Mouse (Mus musculus) bone marrow macrophage, adult 2 months (primary cell): ENCODE measurements around the gene Fn3krp. TPM values are rescaled to one million over a fixed set of nuclear protein-coding genes. Genes with fewer than 3 reads are reported as not detected.

Experiments used
- H3K27ac ChIP-seq: 2 replicates; pipeline ENCODE4 v1.5.1; 2012; ENCODE audit warnings: low read depth, low read length; ENCODE audit not compliant: insufficient read depth
- H3K4me1 ChIP-seq: 2 replicates; pipeline ENCODE4 v1.6.1; 2012; ENCODE audit warnings: low read length; ENCODE audit not compliant: control insufficient read depth, insufficient read depth
- H3K4me3 ChIP-seq: 2 replicates; pipeline ENCODE4 v1.5.1; 2012; ENCODE audit warnings: mild to moderate bottlenecking, low read length, moderate library complexity; ENCODE audit not compliant: insufficient read depth
- CTCF ChIP-seq: IDR thresholded peaks from 2 replicates; pipeline ENCODE4 v1.5.1; 2012; ENCODE audit warnings: low read depth, mild to moderate bottlenecking, low read length, moderate library complexity
- POLR2A ChIP-seq: IDR thresholded peaks from 2 replicates; pipeline ENCODE4 v1.6.1; 2012; ENCODE audit warnings: mild to moderate bottlenecking, low read depth, low read length, borderline replicate concordance
- polyA plus RNA-seq: library from polyadenylated mRNA; stranded (reverse); fragments of >200 nt; gene quantifications from 2 replicates; pipeline ENCODE4 v1.2.4, GENCODE M21; 2012; ENCODE audit not compliant: missing spikeins, insufficient read depth, insufficient read length

Fn3krp gene
- polyA plus RNA-seq, 1 experiment = 10.4 TPM

- Histone ChIP-seq H3K27ac (no peak overlapping the region), H3K4me3 (no peak overlapping the region), H3K4me1 (no peaks in the 10 kb centered on the region; the same call in 1 of the 2 replicates)
- TF ChIP-seq CTCF (no peak), POLR2A (no peak)
Observed at GRCm38 (mm10) chr11:121415351-121415750, 5.8 kb upstream of the Fn3krp start.

- no peak for TF ChIP-seq POLR2A
- TF ChIP-seq CTCF = no peak
- peaks cover 11% of the 10 kb centered on the region for H3K4me1 ChIP-seq
- H3K4me3 ChIP-seq = no peak overlapping the region
- H3K27ac ChIP-seq = no peak overlapping the region
Observed at GRCm38 (mm10) chr11:121417971-121418370, 3.2 kb upstream of the Fn3krp start.

GRCm38 (mm10) chr11:121418932-121419331, 2.3 kb upstream of the Fn3krp start:
- H3K27ac ChIP-seq = no peak overlapping the region
- no peak overlapping the region for H3K4me3 ChIP-seq
- H3K4me1 ChIP-seq = peaks cover 11% of the 10 kb centered on the region
- TF ChIP-seq CTCF (no peak), POLR2A (no peak)

- Histone ChIP-seq H3K4me1 (peaks cover 11% of the 10 kb centered on the region), H3K27ac (no peak overlapping the region), H3K4me3 (peak overlapping the region; percentile 99; the same call in 1 of the 2 replicates)
- TF ChIP-seq CTCF = no peak
- TF ChIP-seq POLR2A = no peak
Observed at GRCm38 (mm10) chr11:121420379-121420778, 822 bp upstream of the Fn3krp start.

DNA sequence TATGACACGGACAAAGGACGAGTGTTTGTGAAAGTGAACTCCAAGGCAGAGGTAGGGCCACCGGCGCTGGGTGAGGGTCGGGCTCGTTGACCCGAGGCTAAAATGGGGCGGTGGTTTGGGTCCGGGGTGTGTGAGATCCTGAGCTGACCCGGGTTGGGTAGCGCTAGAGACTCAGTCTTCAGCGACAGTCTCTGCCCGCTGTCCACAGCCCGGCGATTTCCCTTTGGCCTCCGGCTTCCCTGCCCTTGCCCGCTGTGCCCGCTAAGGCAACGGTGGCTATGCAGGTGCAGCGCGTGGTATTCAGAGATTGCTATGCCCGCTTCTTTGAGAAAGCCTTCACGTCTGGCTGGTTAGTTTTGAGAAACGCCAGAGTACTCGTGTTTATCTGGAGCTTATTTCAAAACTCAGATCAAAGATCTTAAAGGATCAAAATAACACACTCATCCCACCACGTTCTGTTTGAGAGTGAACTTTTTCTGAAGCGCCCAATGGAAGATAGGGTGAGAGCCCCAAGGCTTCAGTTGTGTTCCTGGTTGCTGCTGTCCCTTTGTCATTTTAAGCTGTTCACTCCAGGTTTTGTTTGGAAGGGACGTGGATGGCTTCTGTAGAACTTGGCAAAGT, 462 bp downstream of the Fn3krp start:
- H3K4me1 ChIP-seq = peaks cover 11% of the 10 kb centered on the region
- no peak overlapping the region for H3K27ac ChIP-seq

GRCm38 (mm10) chr11:121433397-121433796, 12.2 kb downstream of the Fn3krp start:
- no peak for TF ChIP-seq POLR2A
- TF ChIP-seq CTCF = no peak
- Histone ChIP-seq H3K4me1 (peaks cover 6% of the 10 kb centered on the region), H3K27ac (no peak overlapping the region), H3K4me3 (no peak overlapping the region)

More for the DNA sequence above, 462 bp downstream of the Fn3krp start:
- no peak for TF ChIP-seq CTCF
- TF ChIP-seq POLR2A = no peak
- peak overlapping the region; percentile 99 for H3K4me3 ChIP-seq

DNA sequence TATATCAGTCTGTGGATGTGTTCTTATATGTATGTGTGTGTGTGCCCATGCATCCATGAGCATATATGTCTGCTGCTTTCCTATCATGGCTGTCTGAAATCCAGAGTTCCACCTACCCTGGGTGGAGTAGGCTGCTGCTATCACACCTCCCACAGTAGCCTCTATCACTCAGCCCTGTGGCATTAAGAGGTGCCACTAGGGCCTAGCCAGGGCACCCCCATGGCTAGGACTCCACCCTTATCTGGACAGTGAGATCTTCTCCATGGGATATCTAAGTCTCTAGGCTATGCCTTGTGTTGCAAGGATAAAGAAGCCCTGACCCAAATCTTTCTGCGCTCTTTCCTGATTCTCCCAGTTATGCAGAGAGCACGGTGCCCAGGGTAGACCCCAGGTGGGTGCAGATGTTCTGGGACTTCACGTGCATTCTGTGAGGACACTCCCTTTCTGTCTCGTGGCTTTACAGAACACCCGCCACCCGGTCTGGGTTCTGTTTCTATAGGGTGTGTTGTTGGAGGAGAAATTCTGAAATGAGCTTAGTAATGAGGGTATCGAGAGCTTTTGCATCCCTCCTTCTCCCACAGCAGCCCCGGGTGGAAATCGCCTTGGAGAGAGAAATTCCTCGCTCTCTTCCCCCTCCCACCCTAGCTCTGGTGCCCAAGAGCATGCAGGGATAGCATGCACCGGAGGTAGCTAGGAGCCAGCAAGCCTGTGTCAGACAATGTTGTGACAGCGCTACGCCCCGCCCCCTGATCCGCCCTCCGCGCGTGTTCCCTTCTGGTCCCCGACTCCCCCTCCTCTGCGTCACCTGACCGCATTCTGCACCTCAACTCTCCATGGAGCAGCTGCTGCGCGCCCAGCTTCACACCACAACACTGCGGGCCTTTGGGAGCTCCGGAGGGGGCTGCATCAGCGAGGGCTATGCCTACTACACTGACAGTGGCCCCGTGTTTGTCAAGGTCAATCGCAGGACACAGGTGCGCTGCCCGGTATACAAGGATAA, 13.3 kb downstream of the Fn3krp start, which contains the start of gene Fn3k:
TSS of gene Fn3k (plus strand) at position 758 of the 1,000 bp plus-strand sequence.
- no peak for TF ChIP-seq POLR2A
- TF ChIP-seq CTCF = no peak
- Histone ChIP-seq H3K27ac (no peak within 1 kb of the TSS), H3K4me1 (peaks cover 6% of the 10 kb centered on the region), H3K4me3 (peak within 1 kb of the TSS; percentile 55)

GRCm38 (mm10) chr11:121437236-121437635, 16.0 kb downstream of the Fn3krp start:
- Histone ChIP-seq H3K4me3 (no peak overlapping the region), H3K4me1 (peaks cover 6% of the 10 kb centered on the region), H3K27ac (no peak overlapping the region)
- TF ChIP-seq CTCF (no peak), POLR2A (no peak)

- Histone ChIP-seq H3K27ac (no peak overlapping the region), H3K4me1 (no peaks in the 10 kb centered on the region), H3K4me3 (no peak overlapping the region)
- no peak for TF ChIP-seq CTCF
- TF ChIP-seq POLR2A = no peak
Observed at GRCm38 (mm10) chr11:121439686-121440292, 18.6 kb downstream of the Fn3krp start.
